Mouse (Mus musculus) liver, embryonic 15.5 days (tissue): ENCODE results near the gene Als2cr12. TPM values are rescaled to one million over a fixed set of nuclear protein-coding genes. Genes with fewer than 3 reads are reported as not detected.
A peak's percentile ranks its signal among the peaks of the same experiment; 100 is the strongest.
"Not testable (repeated sequence)": the region's sequence is repeated elsewhere in the genome, so short reads cannot be mapped to it uniquely, and the experiment has no call there.

ENCODE experiments used
- ATAC-seq: fragments of 200-750 bp; cut with Nextera tagmentation; 2 replicates; pipeline ENCODE4 v1.8.0; 2017; ENCODE audit warnings: moderate number of reproducible peaks, mild to moderate bottlenecking, moderate library complexity; ENCODE audit not compliant: insufficient read depth
- H3K27ac ChIP-seq: fragments of 300-500 bp; sonication (generic); replicated peaks from 2 replicates; pipeline ENCODE4 v1.5.1; 2015; ENCODE audit warnings: mild to moderate bottlenecking, inconsistent platforms
- H3K27me3 ChIP-seq: fragments of 300-500 bp; sonication (generic); 2 replicates; pipeline ENCODE4 v1.6.1; 2015; ENCODE audit warnings: mild to moderate bottlenecking, inconsistent platforms
- H3K36me3 ChIP-seq: fragments of 300-500 bp; sonication (generic); replicated peaks from 2 replicates; pipeline ENCODE4 v1.6.1; 2015; ENCODE audit warnings: moderate library complexity, mild to moderate bottlenecking, inconsistent platforms
- H3K4me1 ChIP-seq: fragments of 300-500 bp; sonication (generic); replicated peaks from 2 replicates; pipeline ENCODE4 v1.6.1; 2015; ENCODE audit warnings: inconsistent platforms
- H3K4me2 ChIP-seq: fragments of 300-500 bp; sonication (generic); 2 replicates; pipeline ENCODE4 v1.6.1; 2015; ENCODE audit warnings: moderate library complexity, mild to moderate bottlenecking, inconsistent platforms
- H3K4me3 ChIP-seq: fragments of 300-500 bp; sonication (generic); replicated peaks from 2 replicates; pipeline ENCODE4 v1.5.1; 2015; ENCODE audit warnings: mild to moderate bottlenecking, inconsistent platforms
- H3K9ac ChIP-seq: fragments of 300-500 bp; sonication (generic); 2 replicates; pipeline ENCODE4 v1.6.1; 2015; ENCODE audit warnings: moderate library complexity, mild to moderate bottlenecking, inconsistent platforms
- H3K9me3 ChIP-seq: fragments of 300-500 bp; sonication (generic); replicated peaks from 2 replicates; pipeline ENCODE4 v1.6.1; 2016; ENCODE audit warnings: inconsistent platforms
- WGBS: fragments of 180-500 bp; shearing (Covaris S2); methylation state at CpG from one replicate; pipeline ENCODE4 v1.1.7; 2015; ENCODE audit warnings: mixed read lengths; ENCODE audit not compliant: insufficient replicate concordance; 5-methylcytosine and 5-hydroxymethylcytosine counted together
- polyA plus RNA-seq: library from polyadenylated mRNA; unstranded; fragments of >200 nt; fragmentation: Nextera tagmentation; extraction: Ambion mirVana; gene quantifications from 2 replicates; pipeline ENCODE4 v1.2.1, GENCODE M21; 2015

Gene Als2cr12
- polyA plus RNA-seq, 1 experiment from 2014 or later: not detected

DNA sequence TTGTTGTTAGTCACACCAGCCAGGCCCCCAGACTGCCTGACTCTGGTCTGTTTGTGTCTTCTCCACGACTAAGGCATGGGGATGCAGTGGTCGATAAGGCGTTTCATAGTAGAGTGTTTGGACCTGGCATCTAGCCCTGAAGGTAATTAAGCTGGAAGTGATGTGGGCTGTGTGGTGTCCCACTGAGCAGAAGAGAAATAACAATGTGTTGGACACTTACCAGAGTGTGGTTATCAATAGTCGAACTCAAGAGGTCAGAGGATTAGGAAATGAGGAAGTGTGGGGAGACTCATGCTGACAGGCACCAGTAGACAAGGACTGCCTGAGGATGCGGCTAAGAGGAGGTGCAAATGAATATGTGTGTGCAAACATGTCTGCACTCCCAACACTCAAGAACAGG, 17.4 kb downstream of the Als2cr12 start:
- not testable (repeated sequence) for H3K27ac ChIP-seq, H3K4me3 ChIP-seq, H3K36me3 ChIP-seq, ATAC-seq, H3K4me1 ChIP-seq, H3K9me3 ChIP-seq, H3K4me2 ChIP-seq, H3K27me3 ChIP-seq, H3K9ac ChIP-seq
- WGBS: 26% methylated on average over 5 of the region's 5 CpGs

DNA sequence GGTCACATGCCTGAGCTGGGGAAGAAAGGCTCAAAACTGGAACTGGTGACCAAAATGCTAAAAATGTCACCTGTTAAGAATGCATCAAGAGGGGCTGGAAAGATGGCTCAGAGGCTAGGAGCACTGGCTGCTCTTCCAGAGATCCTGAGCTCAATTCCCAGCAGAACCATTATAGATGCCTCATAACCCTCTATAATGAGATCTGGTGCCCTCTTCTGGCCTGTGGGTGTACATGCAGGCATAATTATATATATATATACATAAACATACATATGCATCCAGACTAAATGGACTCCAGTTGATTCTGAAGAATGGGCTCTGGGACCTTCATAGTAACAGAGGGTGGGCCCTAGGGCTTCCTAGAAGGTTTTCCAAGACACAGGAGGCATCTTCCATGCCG, 18.2 kb downstream of the Als2cr12 start:
- no peak overlapping the region for H3K9ac ChIP-seq
- H3K4me2 ChIP-seq: no peak overlapping the region
- H3K27me3 ChIP-seq: no peaks in the 10 kb centered on the region
- H3K4me1 ChIP-seq: no peaks in the 10 kb centered on the region
- no peak overlapping the region for H3K27ac ChIP-seq
- ATAC-seq: no peak
- WGBS: 70% methylated on average over 1 of the region's 1 CpGs
- no peak overlapping the region for H3K4me3 ChIP-seq
- no peaks in the 10 kb centered on the region for H3K9me3 ChIP-seq
- H3K36me3 ChIP-seq: no peaks in the 10 kb centered on the region

DNA sequence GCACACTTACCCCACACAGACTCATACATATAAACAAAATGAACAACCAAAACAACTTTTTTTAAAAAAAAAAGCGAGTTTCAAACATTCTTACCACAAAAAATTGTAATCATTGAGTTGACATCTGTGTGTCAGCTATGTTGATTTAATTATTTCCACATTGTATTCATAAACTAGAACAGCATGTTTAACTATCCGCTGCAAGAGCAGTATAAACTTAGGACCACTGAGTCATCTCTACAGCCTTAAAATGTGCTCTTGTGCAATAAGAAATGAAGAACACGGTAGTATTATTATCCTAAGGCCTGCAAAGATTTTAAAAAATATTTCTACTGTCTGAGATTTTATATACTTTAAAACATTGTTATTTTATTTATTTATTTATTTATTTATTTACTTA, 20.8 kb downstream of the Als2cr12 start:
- WGBS: 58% methylated on average over 3 of the region's 3 CpGs
- no peaks in the 10 kb centered on the region for H3K4me1 ChIP-seq

DNA sequence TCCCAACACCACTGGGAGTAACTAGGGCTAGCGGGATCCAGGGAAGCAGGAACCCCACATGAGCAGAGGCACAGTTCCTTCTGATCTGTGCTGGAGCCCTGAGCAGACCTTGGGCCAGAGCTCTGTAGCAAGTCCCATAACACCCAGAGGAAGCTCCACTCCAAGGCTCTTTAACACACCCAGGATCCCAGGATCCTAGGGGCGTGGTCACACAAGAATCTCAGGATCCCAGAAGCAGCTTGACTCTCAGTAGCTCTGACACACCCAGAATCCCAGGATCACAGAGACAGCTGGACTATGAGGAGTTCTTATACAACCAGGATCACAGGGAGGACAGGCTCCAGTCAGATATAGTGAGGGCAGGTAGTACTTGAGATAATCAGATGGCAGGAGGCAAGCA, 23.7 kb downstream of the Als2cr12 start:
- H3K36me3 ChIP-seq: no peaks in the 10 kb centered on the region
- H3K27ac ChIP-seq: no peak overlapping the region
- no peaks in the 10 kb centered on the region for H3K4me1 ChIP-seq
- no peak overlapping the region for H3K4me2 ChIP-seq
- H3K9ac ChIP-seq: no peak overlapping the region
- no peak for ATAC-seq
- H3K4me3 ChIP-seq: no peak overlapping the region
- 67% methylated on average over 2 of the region's 2 CpGs for WGBS
- H3K9me3 ChIP-seq: no peaks in the 10 kb centered on the region
- H3K27me3 ChIP-seq: no peaks in the 10 kb centered on the region

More for the DNA sequence above, 20.8 kb downstream of the Als2cr12 start:
- no peak overlapping the region for H3K4me2 ChIP-seq
- no peak overlapping the region for H3K27ac ChIP-seq
- ATAC-seq: no peak
- H3K9me3 ChIP-seq: no peaks in the 10 kb centered on the region
- H3K9ac ChIP-seq: no peak overlapping the region
- H3K27me3 ChIP-seq: no peaks in the 10 kb centered on the region
- H3K4me3 ChIP-seq: no peak overlapping the region
- no peaks in the 10 kb centered on the region for H3K36me3 ChIP-seq

DNA sequence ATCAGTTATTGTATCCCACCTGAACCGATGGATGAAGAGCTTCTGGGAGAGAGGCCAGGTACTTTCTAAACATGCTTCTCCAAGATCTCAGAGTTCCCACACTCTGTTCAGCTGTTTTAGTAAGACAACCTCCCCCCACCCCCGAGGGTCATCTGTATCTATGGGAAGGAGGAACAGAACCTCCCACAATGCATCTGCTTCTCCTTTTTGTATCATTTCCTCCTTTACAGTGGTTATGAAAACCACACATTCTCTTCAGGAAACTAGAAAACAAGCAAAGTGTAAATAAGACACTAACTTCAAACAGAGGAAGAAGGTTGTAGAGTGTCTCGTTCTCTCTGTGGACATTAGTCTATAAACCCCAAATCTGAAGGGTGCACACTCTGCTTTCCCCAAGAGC, 26.2 kb downstream of the Als2cr12 start:
- 37% methylated on average over 3 of the region's 3 CpGs for WGBS
- H3K36me3 ChIP-seq, ATAC-seq, H3K9me3 ChIP-seq, H3K4me2 ChIP-seq, H3K9ac ChIP-seq, H3K27ac ChIP-seq, H3K4me1 ChIP-seq, H3K27me3 ChIP-seq, H3K4me3 ChIP-seq: not testable (repeated sequence)

DNA sequence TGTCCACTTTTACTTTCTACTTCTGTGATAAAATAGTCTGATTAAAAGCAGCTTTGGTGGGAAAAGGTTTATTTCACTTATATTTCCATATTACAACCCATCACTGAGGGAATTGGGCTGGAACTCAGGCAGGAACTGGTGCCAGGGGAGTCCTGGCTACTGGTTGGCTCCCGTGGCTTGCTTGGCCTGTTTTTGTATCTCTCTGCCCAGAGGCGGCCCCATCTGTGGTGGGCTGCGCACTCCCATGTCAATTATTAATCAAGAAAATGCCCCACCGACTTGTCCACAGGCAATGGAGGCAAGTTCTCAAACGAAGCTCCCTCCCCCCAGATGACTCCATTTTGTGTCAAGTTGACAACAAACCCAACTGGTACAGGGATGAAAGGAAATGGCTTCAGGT, 27.6 kb downstream of the Als2cr12 start:
- no peak for ATAC-seq

DNA sequence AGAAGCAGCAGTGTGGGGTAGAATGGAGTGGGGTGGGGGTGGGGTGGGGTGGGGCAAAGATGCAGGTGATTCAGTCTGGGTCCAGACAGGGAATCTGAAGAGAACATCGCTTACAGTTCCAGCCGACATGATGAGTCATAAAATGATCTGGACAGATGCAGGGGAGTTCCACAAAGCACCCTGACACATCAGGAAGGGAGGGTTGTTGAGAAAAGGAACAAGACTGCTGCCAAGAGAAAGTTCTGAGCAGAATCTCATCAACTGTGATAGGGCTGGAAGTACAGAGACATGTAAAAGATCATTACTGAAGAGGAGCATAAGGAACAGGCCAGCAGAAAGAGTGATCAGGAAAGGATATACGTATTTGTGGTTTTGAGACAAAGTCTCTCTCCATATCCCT, 32.4 kb downstream of the Als2cr12 start:
- 56% methylated on average over 3 of the region's 3 CpGs for WGBS
- H3K27ac ChIP-seq, ATAC-seq, H3K4me2 ChIP-seq, H3K4me1 ChIP-seq, H3K36me3 ChIP-seq, H3K9me3 ChIP-seq, H3K9ac ChIP-seq, H3K27me3 ChIP-seq, H3K4me3 ChIP-seq: not testable (repeated sequence)

More for the DNA sequence above, 27.6 kb downstream of the Als2cr12 start:
- no peak overlapping the region for H3K4me3 ChIP-seq
- H3K36me3 ChIP-seq: no peaks in the 10 kb centered on the region
- H3K4me2 ChIP-seq: no peak overlapping the region
- WGBS: 58% methylated on average over 5 of the region's 5 CpGs
- H3K27me3 ChIP-seq: no peaks in the 10 kb centered on the region
- no peak overlapping the region for H3K27ac ChIP-seq
- no peaks in the 10 kb centered on the region for H3K9me3 ChIP-seq
- no peak overlapping the region for H3K9ac ChIP-seq
- no peaks in the 10 kb centered on the region for H3K4me1 ChIP-seq

DNA sequence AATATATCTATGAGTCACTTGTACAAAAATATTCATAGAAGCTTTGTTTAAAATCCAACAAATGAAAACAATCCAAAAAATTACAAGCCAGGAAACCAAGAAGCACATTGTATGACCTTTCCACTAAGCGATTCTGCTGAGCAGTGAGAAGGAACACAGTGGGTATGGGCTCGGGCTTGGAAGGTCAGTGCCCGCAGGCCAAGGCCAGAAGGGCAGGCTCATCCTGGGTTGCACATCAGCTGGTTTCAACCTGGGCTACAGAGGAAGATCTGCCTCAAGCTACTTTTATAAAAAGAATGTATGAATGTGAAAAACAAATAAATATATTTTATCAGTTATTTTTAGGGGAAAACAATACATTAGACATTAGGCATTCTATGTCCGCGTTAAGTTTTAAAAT, 33.1 kb downstream of the Als2cr12 start:
- WGBS: 72% methylated on average over 5 of the region's 5 CpGs
- H3K36me3 ChIP-seq, H3K27me3 ChIP-seq: not testable (repeated sequence)

DNA sequence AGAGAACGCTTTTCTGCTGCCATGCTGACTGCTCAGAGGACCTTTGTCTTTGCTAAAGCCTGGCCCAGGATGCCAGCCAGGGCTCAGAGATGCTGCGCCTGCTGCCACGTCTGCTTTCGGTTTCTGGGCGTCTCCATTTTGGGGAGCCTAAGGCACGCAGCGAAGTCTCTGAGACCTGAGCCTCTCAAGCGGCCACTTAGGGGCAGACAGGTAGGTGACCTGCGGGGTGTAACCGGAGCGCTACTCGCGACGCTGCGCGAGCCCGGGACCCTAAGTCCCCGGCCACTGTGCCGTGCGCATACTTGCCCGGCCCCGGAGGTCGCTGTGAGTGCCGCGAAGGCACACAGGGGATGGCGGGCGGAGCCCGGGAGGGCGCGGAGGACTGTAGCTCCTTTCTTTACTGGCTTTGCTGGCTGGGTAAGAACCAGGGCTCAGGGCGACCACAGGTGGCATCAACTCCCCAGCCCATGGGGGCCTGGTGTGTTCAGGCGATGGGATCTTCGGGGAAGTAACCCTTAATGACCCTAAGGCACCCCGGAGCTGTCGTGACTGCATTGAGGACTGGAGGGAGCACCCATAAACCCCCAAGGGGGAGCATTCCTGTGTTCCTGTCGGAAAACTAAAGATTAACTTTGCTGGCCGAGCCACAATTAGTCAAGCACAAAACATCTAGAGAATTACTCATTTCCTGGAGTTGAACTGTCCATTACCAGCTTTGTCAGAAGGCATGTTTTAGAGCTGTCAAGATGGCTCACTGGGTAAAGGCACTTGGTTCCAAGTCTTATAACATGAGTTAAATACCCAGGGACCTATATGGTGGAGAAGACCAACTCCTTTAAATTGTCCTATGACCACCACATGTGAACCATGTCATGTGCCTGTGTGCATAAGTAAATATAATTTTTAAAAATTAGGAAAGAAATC, 43.0 kb downstream of the Als2cr12 start:
- Histone ChIP-seq H3K4me3 (peak overlapping the region; percentile 72), H3K27me3 (no peaks in the 10 kb centered on the region), H3K4me2 (peak overlapping the region; percentile 77), H3K9ac (peak overlapping the region; percentile 64), H3K27ac (no peak overlapping the region), H3K4me1 (peaks cover 3% of the 10 kb centered on the region; the same call in 1 of the 2 replicates), H3K36me3 (no peaks in the 10 kb centered on the region), H3K9me3 (no peaks in the 10 kb centered on the region)
- under 1% methylated on average over 37 of the region's 37 CpGs for WGBS
- ATAC-seq: peak; percentile 68

More for the DNA sequence above, 33.1 kb downstream of the Als2cr12 start:
- not testable (repeated sequence) for H3K9me3 ChIP-seq, ATAC-seq, H3K4me3 ChIP-seq, H3K27ac ChIP-seq, H3K9ac ChIP-seq, H3K4me2 ChIP-seq, H3K4me1 ChIP-seq

DNA sequence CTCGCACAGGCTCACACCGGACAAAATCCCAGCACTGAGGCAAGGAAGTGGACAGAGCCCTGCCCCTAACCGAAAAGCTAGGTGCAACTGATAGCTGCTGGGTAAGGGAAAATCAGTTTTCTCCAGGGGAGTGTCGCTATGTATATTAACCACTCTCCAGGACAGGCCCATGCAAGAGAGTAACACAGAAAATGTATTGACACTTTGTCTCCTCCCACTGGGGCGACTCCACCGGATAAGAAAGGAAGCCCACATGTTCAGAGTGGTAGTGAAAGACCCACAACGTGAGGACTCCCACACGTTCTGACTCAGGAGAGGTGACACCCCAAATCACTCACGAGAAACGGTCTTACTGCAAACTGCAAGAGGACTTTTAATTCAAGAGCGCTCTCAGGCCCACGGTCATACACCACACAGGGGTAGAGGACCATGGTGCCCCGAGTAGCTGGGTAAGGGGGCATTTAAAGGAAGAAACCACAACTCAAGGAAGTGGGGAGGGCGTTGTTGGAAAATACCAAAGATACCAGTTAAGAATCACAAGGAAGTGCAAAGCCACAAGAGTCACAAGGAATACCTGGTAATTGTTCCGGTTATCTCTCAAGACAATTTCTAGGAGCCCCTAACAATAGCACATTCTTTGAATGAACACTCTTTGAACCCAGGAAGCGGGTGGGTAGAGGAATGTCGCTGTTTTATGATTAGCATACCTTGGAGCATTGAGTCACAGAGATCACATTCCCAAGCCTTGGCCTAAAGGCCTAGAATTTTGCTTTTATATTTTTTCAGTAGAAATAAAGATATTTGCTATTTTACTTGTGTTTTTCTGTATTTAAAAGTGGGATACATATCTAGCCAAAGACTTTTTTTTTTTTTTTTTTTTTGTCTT, 44.0 kb downstream of the Als2cr12 start:
- H3K4me1 ChIP-seq, H3K9ac ChIP-seq, H3K9me3 ChIP-seq, H3K27me3 ChIP-seq, ATAC-seq, H3K27ac ChIP-seq, H3K36me3 ChIP-seq: not testable (repeated sequence)
- 66% methylated on average over 17 of the region's 17 CpGs for WGBS
- H3K4me2 ChIP-seq: peak overlapping the region; percentile 77
- H3K4me3 ChIP-seq: peak overlapping the region; percentile 72

DNA sequence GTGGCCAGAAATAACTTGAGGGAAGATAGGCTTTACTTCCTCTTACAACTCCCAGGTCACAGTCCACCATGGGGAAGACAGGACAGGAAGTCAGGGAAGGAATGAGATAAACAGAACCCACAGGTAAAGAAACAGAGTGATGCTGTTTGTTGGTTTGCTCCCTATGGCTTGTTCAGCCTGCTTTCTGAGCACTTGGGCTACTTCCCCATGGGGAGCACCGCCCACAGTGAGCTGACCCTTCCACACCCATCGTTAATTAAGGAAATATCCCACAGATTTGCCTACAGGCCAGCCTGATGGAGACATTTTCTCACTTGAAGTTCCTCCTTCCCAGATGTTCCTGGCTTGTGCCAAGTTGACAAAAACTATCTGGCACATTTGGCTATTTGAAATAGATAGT, 66.9 kb downstream of the Als2cr12 start:
- not testable (repeated sequence) for H3K9me3 ChIP-seq, H3K4me1 ChIP-seq, H3K4me3 ChIP-seq, H3K27me3 ChIP-seq, H3K27ac ChIP-seq, H3K4me2 ChIP-seq, H3K9ac ChIP-seq, ATAC-seq, H3K36me3 ChIP-seq
- WGBS: 56% methylated on average over 2 of the region's 2 CpGs
